Mouse (Mus musculus) cerebellum, adult 11-12 months (tissue): Measurements from ENCODE around the gene Psmb3.
"Not testable (repeated sequence)": the region's sequence is repeated elsewhere in the genome, so short reads cannot be mapped to it uniquely, and the experiment has no call there.

Source experiments
- DNase-seq: peaks from one replicate; pipeline ENCODE4 v3.0.0; 2022

Gene Psmb3

DNA sequence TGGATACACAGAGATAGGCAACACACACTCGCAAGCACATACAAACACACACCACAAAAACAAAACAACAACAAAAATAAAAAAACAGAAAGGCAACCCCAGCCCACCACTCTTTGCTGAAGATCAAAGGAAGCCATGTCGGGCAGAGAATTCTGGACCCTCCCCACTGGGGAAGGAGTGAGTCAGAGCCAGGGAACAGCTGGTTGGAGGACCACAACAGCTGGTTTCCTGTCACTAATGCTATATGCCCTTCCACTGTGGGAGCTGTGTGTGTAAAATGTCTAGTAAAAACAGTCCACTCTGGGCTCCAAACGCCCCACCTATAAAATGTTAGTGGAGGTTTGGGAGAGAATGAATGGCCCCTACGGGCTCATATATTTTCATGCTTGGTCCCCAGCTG lies 18.1 kb downstream of the Psmb3 start:
- no peak for DNase-seq

DNA sequence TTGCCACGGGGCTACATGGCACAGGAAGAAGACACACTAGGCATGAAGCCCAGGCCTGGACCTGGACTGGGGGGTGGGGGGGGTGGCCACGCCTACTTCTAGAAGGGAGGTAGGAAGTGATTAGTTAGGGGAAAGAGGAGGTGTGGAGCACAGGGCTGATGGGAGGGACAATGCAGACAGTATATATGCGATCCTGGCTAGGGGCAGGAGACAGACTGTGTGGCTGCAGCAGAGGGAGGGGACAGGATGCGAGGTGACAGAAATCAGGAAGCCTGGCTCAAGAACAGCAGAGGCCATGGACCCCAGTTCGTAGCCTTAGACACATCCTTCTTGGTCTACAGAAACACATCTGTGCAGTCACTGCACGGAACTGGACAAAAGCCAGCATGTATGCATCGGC lies 20.5 kb downstream of the Psmb3 start:
- no peak for DNase-seq

DNA sequence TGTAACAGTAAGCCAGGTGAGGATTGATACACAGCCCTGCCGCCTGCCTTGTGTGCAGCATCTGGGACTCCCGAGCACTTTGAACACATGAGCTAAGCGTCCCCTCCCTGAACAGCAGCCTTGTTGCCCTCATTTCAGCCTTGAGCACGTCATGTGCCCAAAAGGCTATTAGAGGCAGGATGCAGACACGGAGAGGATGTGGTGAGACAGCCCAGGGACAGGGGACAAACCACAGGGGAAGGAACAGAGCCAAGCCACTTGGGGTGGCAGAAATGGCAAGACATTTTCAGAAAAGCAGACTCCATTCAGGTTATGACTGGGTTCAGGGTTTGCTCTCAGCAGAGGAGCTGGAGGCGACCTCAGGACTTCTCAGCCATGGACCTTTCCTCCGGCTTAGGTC lies 25.1 kb downstream of the Psmb3 start:
- DNase-seq, result no peak

DNA sequence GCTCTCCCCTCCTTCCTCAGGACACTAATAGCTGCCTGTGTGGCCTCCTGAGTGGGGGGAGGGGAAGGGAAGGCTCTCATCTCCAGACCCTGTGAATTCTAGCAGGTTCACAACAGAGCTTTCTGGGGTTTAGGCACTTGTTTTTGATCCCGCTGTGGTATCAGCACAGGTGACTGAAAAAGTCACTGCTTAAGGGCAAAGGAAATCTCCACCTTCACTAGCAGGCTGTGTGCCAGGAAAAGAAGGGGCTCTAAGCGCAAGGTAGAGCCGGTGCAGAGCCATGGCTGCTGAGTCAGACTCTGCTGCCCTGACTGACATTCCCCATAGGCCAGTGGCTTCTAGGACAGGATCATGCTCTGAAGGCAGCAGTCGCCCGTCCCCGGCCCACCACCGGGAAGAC lies 25.5 kb downstream of the Psmb3 start:
- no peak for DNase-seq

DNA sequence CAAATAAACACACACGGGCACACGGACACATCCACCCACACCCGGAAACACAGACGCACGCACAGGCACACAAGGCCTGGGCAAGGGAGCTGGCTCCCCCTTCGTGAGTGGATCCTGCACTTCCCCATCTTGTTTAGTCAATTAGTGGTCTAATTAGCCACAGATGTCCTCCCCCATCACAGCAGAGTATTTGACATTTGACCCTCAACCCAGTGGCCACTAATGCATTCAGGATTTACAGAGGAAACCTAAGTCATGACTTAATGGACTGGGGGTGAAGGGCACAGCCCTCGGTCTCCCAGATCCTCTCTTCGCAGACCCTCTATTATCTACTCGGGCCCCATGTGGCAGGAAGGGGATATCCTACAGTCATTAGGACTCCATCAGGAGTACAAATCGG lies 30.5 kb downstream of the Psmb3 start:
- DNase-seq, result no peak

DNA sequence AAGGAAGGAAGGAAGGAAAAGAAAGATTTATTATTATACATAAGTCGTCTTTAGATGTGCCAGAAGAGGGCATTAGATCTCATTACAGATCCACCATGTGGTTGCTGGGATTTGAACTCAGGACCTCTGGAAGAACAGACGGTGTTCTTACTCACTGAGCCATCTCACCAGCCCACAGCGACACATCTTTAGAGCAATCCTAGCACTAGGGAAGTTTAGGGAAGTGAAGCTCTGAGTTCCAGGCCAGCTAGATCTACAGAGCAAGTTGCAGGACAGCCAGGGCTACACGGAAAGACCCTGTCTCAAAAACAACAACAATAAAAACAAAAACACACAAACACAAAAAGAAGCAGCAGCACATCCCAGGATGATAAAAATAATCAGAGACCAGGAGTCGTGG lies 31.6 kb downstream of the Psmb3 start:
- not testable (repeated sequence) for DNase-seq

DNA sequence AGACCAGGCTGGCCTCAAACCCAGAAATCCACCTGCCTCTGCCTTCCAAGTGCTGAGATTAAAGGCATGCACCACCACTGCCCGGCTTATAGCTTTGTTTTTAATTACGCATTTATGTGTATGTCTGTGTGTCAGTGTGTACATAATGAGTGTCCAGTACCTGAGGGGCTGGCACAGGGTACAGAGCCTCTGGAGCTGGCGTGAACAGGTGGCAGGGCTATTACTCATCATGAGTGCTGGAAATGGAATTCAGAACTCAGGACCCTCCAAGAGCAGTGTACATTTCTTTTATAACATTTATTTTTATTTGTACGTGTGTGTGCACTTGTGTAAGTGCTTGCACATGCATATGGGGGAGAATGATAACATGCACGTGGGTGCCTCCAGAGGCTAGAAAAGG lies 33.4 kb downstream of the Psmb3 start:
- DNase-seq, result no peak

DNA sequence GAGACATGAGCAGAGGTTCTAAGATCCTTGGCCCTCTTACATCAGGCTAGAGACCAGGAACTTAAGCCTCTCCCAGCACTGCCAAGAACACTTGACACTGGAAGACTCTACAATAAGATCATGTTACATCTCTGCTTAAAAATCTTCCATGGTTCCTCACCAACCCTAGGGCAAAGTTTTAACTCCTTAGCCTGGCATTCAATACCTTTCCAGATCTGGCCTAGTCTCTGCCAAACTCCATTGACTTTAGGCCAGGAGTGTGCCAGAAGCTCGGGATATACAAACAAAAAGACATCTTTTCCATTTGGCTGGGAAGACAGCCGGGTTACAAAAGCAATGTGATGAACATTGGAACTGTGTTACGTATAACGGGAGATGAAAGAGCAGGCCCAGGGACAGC lies 34.4 kb downstream of the Psmb3 start:
- no peak for DNase-seq

DNA sequence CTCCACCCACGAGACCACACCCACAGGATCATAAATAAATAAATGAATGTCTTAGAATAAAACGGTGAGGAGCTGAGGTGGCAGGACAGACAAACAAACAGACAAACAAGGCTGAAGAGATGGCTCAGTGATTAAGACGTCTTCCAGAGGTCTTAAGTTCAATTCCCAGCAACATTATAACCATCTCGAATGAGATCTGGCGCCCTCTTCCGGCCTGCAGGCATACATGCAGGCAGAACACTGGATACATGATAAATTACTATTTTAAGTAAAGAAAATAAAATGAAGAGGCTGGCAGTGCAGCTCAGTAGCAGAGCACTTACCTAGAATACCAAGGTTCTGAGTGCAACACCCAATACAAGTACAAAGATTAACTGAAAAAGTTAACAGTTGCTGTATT lies 35.5 kb downstream of the Psmb3 start:
- no peak for DNase-seq

DNA sequence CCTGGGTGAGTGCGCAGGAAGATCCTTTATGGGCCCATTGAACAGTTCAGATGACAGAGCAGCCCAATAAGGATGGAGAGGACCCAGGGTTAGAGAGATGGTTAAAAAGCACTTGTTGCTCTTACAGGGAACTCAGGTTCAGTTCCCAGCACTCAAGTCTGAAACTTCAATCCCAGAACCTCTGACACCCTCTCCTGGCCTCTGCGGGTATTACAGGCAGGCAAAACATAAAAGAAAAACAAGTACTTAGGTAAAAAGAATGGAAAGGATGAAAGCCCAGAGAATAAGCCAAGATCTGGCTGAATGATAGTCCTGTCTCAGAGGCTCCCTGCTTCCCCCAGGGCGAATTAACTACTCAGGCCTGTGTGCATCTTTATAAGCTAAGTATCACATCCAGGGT lies 36.0 kb downstream of the Psmb3 start:
- DNase-seq, result no peak

DNA sequence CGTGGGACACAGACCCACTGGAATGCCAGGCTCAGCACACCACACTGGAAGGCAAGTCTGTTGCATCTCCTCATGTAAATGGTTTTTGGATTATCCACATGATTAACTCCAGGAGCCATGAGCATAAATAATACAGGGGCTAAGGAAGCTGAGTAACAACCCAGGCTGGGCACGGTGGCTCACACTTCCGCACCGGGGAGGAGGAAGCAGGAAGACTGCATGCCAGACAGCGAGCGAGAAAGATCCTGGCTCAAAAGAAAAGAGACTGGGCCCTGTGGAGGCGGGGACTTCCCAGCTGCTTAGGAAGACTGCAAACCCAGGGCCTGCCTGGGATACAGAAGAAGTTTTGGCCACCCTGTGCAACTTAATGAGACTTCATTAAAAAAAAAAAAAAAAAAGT lies 37.0 kb downstream of the Psmb3 start:
- no peak for DNase-seq

DNA sequence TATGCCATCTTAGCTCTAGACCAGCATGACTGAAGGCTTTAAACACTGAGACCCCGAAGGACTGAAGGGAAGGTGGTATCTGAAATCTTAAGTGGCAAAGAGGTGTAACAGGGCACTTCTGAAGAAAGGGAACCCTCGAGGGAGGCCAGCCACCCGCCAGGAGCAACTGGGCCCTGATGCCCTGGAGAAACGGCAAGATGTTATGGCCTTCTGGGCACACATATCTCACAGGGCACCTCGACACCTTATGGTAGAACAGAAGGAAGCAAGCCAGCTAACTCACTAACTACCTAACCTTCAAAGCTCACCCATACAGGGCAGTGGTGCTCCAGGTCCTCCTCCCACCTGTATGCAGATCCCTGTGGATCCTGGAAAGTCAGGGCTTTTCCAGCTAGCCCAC lies 39.0 kb downstream of the Psmb3 start:
- DNase-seq, result no peak

DNA sequence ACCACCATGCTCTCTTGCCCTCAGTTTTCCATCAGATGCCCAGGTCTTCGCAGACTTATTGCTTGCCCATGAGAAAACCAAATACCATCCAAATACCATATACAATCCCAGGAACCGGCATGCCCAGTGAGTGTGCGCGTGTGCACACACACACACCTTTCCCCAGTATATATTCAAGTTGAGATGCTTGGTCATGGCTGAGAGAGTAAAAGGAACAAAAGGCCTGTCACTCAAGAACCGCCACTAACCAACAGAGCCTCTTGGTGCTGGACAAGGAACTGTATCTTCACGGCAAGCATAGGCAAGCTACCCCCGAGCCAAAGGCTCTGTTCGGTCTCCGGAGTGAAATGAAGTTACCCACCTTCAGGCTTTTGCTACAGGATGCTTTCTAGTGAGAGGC lies 39.4 kb downstream of the Psmb3 start:
- DNase-seq, result no peak

DNA sequence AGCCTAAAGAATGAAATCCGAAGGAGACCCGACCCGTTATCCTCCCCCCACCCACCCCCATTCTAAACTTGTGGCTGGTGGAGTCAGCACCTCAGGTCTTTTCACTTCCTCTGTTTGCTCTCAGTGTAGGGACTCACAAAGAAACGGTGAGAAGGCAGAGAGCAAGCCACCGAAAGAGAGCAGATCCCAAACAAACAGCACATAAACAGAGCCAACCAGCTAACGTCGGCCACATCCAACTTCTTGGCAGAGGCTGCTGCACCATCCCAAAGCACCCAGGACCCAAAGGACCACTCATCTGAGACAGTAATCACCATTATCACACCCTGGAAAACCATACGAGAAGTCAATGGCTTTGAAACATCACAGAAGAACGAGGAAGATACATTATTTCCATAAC lies 40.2 kb downstream of the Psmb3 start:
- no peak for DNase-seq

DNA sequence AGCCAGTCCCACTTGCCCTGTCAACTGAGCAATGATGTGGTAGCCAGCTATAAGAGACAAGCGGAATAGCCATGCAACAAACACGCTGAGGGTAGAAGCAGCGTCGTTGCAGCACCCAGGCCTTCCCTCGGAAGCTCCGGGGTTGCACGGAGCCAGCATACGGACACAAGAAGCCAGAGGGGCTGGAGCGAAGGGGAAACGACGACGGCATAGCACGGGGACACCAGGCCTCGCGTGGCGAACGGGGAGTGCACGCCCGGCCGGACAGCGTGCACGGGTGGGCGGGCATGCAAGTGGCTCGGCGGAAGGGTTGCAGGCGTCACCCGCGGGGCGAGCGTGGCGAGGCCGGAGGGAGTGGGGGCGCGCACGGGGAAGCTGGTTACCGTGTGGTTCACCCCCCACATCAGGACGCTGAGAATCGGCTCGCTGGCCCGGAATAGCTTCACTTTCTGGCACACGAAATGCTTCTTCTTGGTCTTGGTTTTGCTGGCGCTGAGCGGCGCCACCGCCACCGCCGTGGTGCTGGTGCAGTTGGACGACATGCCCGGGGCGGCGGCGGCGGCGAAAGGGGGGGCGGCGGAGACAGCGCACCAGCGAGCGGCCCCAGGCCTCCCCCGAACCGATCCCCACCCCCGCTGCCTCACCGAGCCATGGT lies 41.0 kb downstream of the Psmb3 start, which contains the start of gene Pip4k2b:
Pip4k2b (minus strand) TSS at position 642 of the 655 bp plus-strand sequence.
- no peak for DNase-seq

DNA sequence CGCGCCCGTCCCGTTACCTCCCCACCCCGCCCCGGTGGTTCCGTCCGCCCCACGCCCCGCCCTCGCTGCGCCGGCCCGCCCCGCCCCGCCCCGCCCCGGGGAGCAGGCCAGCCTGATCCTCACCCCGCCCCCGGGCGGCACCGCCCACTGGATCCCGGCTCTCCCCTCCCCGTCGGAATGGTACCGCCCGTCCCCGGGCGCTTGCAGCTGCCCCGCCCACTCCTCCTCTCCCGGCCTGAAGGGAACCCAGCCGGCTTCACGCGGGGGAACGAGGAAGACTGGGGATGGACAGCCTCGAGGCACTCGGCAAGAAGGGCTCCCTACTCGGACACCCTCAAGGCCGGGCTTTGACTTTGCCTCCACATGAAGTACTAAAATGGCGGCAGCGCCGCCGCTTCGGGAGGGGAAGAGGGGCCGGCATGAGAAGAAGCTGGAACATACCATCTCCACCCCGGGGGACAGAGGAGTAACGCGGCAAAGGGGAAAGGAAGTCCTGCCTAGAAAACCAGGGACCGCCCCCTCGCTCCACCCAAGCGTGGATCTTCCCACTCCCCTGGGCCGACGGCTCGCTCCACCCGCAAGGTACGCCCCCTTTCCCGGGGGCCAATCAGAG lies 41.6 kb downstream of the Psmb3 start:
- peak; percentile 99 for DNase-seq

DNA sequence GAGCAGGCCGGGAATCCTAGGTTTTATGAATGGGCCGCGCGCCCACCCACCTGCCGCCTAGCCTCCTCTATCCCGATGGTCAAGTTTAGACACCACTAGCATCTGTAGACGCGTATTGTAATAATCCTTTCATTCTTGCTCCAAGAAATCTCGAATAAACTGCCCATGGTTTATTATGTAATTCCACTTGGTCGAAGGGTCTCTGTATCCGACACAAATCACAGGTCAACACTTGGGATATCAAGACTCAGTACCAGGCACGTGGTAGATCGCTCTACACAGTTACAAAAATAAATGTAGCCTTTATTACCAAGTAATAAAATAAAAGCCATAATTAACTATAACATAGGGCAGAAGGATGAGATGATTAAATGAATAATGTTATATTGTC lies 42.1 kb downstream of the Psmb3 start:
- DNase-seq, result no peak

DNA sequence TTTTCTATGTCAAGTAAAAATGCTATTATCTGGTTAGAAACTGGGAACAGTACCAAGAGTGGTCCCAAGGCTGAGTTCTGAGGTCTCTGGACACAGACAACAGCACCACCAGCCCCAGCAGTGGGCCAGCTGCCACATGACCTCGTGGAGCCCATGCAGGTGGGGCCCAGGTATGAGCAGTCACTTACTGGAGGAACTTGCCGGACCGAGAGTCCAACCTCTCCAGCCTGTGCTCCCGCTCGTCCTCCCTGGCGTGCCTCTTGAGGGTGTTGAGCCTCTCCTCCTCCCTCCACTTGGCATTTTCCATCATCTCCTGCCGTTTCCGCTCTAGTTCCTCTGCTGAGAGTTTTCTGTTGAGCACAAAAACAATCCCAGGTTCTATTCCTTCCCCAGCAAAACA lies 44.6 kb downstream of the Psmb3 start:
- DNase-seq, result peak; percentile 56

DNA sequence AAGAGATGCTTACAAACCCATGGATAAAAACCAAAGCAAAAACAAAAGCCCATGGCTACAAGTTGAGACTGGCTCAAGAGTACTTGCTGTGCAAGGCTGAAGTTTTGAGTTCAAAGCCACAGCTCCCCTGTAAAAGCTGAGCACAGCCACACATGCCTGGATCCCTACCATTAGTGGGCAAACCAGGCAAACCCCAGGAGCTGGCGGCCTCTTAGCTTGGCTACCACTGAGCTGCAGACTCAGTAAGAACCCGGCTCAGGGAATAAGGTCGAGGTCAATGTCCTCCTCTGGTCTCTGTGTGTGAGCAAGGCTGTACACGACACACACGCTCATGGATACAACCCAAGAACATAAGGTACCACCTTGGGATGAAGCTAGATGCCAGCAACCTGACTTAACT lies 45.3 kb downstream of the Psmb3 start:
- DNase-seq, result no peak

DNA sequence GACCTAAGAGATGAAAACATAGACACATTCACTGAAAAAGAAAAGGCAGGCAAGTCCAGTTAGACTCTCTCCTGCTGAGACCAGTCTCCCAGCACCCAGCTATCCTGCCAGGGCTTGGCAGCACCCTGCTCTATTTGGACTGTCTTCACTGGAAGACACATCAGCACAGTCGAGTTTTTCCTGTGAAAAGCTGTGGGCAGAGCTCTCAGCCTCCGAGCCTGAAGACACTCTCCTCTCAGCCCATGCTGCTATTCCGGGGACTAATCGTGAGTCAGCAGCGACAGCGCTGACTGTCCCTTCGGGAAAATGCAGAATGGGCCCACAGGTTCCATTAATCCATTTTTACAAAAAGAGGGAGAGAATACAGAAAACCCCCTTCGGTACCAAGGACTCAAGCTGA lies 50.1 kb downstream of the Psmb3 start:
- DNase-seq, result no peak

DNA sequence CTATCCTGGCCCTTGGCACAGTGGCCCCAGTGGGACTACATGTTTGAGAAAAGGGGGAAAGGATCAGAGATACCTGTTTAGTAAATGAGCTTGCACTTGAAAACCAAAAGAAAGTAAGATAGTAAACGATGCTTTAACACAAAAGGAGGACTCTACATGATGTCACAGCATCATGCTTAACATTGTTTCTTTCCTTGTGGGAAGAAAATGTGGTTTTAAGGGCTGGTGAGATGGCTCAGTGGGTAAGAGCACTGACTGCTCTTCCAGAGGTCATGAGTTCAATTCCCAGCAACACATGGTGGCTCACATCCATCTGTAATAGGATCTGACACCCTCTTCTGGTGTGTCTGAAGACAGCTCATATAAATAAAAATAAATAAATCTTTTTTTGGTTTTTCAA lies 54.9 kb downstream of the Psmb3 start:
- no peak for DNase-seq

DNA sequence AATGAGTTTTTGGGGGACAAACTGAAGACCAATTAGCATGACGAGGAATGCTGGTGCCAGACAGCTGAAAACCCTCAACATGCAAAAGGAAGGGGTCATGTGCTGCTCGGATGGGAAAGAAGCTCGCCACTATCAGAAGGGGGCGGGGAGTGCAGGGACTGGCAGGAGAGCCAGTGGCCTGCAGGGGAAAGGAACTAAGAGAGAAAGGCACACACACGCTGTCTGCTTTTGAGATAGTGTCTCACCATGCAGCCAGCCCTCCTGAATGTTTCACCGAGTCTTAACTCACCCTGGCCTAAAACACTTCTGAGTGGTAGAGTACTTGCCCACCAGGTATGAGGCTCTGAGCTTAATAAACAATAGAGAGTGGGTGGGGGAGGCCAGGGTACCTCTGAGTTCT lies 55.7 kb downstream of the Psmb3 start:
- DNase-seq, result no peak

DNA sequence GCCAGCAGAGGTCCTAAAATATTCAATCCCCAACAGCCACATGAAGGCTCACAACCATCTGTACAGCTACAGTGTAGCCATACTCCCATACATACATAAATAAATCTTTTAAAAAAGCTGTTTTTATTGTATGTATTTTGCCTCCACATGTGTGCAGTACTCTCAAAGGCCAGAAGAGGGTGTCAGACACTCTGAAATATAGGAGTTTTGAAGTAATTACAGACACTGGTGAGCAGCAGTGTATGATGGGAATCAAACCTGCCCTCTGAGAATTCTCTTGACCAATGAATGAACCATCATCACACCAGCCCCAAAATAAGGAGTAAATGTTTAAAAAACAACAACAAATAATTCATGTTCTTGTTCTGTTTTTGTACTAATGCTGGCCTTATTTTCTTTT lies 58.4 kb downstream of the Psmb3 start:
- no peak for DNase-seq
